Mouse (Mus musculus) gastrocnemius, postnatal 10 days (tissue): ENCODE data around the gene Tmem43. TPM values are rescaled to one million over a fixed set of nuclear protein-coding genes. Genes with fewer than 3 reads are reported as not detected.
"Not testable (repeated sequence)": the region's sequence is repeated elsewhere in the genome, so short reads cannot be mapped to it uniquely, and the experiment has no call there.

Experiments
- DNase-seq: peaks from one replicate; pipeline ENCODE4 v3.0.0; 2021; ENCODE audit warnings: mixed read lengths
- long read RNA-seq, 2 experiments: library from polyadenylated mRNA; stranded (forward); transcript quantifications; one replicate each; pipeline ENCODE4 v2.0.0; 2021
- total RNA-seq, 2 experiments: library from RNA; stranded (reverse); gene quantifications; 2 replicates each; pipeline ENCODE4 v1.2.3; 2021

The Tmem43 gene
- total RNA-seq: 10 to 100 TPM; 32.5 to 41.5 TPM
- long read RNA-seq, experiment 1, transcript Tmem43-201 (12 exons, 2,903 nt): major isoform, 46 of 51 reads
- long read RNA-seq, experiment 1, partial matches to known transcripts: 1 of 51 reads
- long read RNA-seq, experiment 1, other reads (novel, unspliced or antisense): 4 of 51 reads
- long read RNA-seq, experiment 2, transcript Tmem43-201 (12 exons, 2,903 nt): major isoform, 42 of 48 reads
- long read RNA-seq, experiment 2, partial matches to known transcripts: 4 of 48 reads
- long read RNA-seq, experiment 2, other reads (novel, unspliced or antisense): 2 of 48 reads

DNA sequence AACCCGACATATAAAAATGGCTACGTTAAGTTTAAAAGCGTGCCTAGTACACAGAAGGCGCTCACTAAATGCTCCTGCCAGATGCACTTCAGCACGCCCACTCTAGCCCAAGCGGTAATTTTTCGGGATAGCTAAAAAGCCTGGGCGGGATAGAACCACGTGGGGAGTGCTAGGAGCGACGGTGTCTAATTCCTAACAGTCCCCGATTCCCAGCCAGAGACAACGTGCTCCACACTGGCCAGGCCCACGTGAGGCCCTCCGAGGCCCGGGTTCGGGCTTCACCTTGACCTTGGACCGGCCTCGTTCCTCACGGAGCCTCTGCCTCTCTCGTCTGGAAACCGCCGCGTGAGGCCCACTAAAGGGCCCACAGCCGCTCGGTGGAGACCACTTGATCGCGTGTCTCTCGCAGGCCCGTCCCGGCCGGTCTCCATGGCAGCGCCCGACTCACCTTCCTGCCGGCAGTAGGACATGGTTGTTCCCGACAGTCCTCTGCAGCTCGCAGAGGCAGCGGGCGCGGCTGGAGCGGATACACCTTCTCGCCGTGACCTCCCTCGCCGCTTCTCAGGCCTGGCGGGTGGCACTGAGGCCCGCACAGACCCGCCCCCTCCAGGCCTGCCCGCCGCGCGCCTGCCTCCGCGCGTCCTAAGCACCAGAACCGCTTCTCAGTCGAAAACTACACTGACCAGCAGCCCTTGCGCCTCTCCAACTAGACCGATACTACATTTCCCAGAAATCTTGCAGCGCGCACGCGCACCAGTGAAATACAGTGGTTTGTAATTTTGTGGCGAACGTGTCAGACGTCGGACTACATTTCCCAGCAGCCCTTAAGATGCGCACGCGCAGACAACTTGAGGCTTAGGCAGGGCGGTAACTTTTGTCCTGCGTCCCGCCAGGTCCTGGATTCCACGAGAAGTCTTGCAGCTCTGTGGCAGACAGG lies at the start of gene Tmem43, which contains the start of gene Chchd4:
TSS of gene Tmem43 (plus strand) at position 836 of the 937 bp plus-strand sequence.
TSS of gene Chchd4 (minus strand) at position 679 of the 937 bp plus-strand sequence.
- peak; percentile 95 for DNase-seq

GRCm38 (mm10) chr6:91424151-91424550 lies 49.4 kb upstream of the Tmem43 start:
- no peak for DNase-seq

- DNase-seq: peak; percentile 96
These were observed 32.9 kb upstream of the Tmem43 start for GRCm38 (mm10) chr6:91440474-91441144.

GRCm38 (mm10) chr6:91441145-91441662 lies 32.3 kb upstream of the Tmem43 start:
- DNase-seq: no peak

- no peak for DNase-seq
These were observed 28.2 kb upstream of the Tmem43 start for GRCm38 (mm10) chr6:91445316-91445715.

- no peak for DNase-seq
These were observed 23.9 kb upstream of the Tmem43 start for GRCm38 (mm10) chr6:91449472-91450225.

DNA sequence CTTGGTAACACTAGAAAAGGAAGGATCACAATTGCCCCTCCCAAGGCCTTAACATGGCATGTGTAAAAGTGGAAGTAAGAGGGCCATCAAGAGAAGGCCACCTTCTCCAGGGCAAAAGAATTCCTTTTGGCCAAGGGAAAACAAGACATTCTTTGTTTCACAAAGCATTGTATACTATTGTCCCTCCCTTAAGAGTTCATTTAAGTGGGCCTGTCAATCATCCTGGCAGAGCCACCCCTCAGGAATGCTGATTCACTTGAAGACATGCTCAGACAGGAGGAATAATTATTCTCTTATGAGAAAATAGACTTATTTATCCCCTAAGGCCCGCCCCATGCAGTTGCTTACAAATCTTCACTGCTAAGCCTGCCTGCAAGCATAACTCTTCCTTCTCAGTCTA lies 21.4 kb upstream of the Tmem43 start:
- no peak for DNase-seq

DNA sequence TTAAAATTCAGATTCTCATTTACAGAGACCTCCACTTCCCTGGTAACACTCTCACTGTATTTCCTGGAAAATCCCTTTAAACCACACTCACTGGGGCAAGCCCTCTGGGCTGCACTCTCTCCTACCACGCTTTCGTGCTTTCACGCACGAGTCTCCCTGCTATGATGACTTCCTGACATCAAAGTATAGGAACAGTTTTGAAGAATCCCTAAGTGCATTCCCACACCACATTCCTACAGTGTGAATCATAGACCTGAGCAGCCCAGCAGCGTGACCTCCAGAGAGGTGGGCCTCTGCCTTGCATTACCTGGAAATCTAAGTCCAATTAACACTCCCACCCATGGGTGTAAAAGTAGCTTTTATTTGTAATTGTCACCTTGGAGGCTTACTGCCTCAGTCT lies 19.0 kb upstream of the Tmem43 start:
- no peak for DNase-seq

DNA sequence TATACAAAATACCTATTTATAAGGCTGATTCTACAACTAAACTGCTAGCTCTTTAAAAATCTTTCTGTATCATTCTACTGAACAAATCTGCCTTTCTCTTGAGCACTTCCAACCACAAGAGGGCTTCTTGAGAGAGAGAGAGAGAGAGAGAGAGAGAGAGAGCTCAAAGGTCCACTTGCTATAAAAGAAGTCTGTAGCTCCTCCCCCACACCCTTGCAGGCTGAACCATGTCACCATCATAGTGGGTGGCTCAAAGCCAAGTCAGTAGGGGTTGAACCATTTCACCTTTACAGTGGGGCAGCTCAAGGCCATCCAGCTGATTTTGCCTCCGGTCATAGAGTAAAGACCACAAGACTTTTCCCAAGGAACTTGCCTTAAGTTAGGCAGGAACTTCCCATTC lies 14.0 kb upstream of the Tmem43 start:
- DNase-seq: no peak

DNA sequence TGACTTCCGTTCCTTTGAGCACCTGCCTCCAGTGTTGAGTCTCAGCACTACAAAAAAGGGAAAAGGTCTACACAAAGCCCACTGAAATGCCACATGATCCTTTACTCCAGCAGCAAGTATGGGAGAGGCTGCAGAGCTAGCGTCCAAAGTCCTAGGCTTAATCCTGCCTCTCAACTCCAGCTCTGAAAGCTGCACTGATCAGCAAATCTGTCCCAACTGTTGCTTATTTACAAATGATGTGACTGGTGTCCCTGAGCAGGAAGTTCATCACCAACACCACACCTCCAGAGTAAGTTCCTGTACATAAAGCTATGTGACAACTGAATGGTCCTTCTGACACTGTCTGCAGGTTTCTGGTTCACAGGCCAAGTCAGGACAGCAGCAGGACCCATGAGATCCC lies 7.7 kb upstream of the Tmem43 start:
- DNase-seq: no peak

DNA sequence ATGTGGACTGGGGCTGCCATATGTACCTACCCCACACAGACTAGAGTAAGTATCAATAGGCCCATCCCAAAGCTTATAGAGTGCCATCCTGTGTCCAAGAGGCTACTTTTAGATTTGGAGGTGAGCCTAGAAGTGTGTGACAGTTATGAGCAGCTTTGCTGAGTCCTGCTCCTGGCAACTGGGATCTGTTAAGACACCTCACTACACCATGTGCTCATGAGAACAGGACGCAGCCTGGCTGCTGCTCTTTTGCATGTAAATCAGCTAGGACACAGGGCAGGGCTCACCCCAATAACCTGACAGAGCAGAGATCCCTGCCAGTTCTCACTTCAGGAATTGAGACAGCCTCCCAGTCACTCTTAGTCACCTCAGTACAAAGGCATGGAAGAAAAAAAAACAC lies 6.4 kb upstream of the Tmem43 start:
- no peak for DNase-seq

DNA sequence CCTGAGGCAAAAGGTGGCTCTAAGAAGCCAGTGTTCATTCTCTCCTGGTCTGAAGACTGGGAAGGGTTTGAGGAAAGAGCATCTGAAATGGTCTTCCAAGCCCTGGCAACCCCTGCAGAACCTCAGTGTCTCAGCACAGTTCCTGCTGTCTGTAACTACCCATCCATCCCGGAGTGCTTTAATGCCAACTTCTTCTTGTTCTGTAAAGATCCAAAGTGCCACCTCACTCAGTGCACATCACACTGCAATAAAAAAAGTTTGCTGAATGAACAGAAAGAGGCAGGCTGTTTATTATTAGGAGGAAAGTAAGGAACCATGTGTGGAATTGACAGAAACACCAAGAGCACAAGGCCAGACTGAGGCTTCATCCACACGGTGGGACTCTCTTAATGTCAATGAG lies 2.8 kb upstream of the Tmem43 start:
- no peak for DNase-seq

- not testable (repeated sequence) for DNase-seq
These were observed 2.1 kb upstream of the Tmem43 start for GRCm38 (mm10) chr6:91471427-91471826.

GRCm38 (mm10) chr6:91472319-91472718 lies 1.2 kb upstream of the Tmem43 start:
- no peak for DNase-seq

- DNase-seq: no peak
These were observed 420 bp downstream of the Tmem43 start for GRCm38 (mm10) chr6:91473805-91474440.

DNA sequence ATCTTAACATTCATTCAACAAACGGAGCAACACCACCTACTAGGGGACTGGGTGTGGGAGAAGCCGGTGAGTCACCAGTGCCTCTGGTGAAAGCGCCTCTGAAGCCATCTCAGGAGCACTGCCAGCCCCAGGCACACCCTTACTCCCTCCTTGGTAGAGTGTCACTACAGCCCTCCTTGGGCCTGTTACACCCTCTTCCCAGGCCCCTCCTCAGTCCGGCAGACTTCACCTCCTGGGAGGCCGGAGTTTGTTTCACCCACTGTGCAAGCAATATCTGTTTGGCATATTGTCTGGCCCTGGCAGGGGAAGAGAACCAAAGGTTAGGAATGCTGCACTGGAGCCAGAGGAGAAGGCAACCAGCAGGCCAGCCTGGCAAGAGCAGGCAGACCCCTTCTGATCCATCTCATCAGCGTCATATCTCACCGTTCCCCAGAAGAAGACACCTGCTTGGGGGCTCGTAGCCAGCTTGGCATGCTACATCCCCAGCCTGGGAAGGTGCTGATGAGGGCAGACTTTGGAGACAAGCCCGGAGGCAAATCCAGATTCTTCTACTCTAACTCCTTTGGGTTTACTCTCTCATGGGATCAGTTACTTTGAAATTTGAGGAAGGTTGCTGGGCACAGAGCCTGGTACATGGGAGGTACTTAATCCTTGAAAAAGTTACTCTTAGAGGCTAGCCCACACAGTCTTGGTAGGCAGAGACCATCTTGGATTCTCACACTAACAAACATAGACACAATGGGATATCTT lies 1.1 kb downstream of the Tmem43 start:
- DNase-seq: peak; percentile 25

GRCm38 (mm10) chr6:91476541-91476940 lies 3.0 kb downstream of the Tmem43 start:
- no peak for DNase-seq

DNA sequence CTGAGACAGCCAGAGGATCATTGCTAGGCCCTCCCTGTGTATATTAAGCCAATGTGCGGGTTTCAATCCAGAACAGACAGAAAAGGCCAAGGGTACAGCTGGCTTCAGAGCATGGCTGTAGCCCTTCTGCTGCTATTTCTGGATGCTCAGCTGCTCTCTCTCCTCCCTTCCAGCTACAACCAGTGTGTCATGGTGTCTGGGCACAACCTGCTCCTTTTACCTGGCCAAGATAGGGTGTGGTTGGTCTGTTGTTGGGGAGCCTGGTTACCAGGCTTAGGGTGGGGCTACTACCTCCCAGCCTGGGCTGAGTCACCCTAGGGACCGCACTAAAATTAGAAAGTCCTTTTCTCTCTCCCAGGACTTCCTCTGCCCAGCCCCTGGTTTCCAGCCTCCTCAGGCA lies 9.9 kb downstream of the Tmem43 start:
- no peak for DNase-seq

DNA sequence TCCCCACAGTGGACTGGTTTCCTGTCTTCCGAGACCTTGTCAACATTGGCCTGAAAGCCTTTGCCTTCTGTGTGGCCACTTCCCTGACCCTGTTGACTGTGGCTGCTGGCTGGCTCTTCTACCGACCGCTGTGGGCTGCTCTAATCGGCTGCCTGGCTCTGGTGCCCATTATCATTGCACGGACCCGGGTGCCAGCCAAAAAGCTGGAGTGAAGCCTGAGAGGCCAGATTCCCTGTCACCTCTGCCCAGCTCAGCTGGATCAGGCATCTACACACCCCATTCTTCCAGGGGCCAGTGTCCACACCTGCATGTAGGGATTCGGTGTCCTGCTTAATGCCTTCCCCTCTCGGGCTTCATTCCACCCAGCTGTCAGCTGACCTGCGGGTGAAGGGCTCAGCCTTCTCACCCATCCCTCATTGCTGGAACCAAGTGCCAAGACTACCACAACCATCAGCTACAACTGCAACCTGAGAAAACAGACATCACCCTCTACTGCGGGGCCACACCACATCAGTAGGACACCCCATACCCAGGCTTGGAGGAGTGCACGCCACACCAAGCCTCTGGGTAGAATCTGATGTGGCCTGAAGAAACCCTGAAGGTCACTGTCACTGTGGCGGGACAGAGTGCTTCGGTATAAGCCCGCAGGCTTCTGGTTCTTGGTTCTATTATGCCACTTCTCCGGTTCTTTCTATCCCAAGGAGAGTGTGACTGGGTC lies 13.4 kb downstream of the Tmem43 start:
- no peak for DNase-seq
